Mouse (Mus musculus) spleen, postnatal 36 days (tissue): ENCODE measurements around the gene Ip6k2.

Experiments used
- DNase-seq, 2 experiments: peaks; one replicate each; pipeline ENCODE4 v3.0.0; 2022; ENCODE audit warnings: low spot score in 2 of 2, mixed read lengths in 1 of 2

Gene Ip6k2

GRCm38 (mm10) chr9:108783548-108784463 lies at the start of gene Ip6k2:
TSS of gene Ip6k2 (plus strand) at chr9:108783796.
- DNase-seq, result peak; percentile 95

- no peak for DNase-seq
Observed at GRCm38 (mm10) chr9:108734626-108735025, 49.0 kb upstream of the Ip6k2 start.

- DNase-seq, result no peak
Observed at GRCm38 (mm10) chr9:108739239-108739638, 44.4 kb upstream of the Ip6k2 start.

- no peak for DNase-seq
Observed at GRCm38 (mm10) chr9:108740062-108740461, 43.5 kb upstream of the Ip6k2 start.

- DNase-seq, result no peak
Observed at GRCm38 (mm10) chr9:108742048-108742447, 41.5 kb upstream of the Ip6k2 start.

GRCm38 (mm10) chr9:108746876-108747499 lies 36.6 kb upstream of the Ip6k2 start:
- no peak for DNase-seq

- DNase-seq, result no peak
Observed at GRCm38 (mm10) chr9:108747694-108748093, 35.9 kb upstream of the Ip6k2 start.

GRCm38 (mm10) chr9:108748600-108749183 lies 34.9 kb upstream of the Ip6k2 start:
- no peak for DNase-seq

GRCm38 (mm10) chr9:108750616-108751015 lies 33.0 kb upstream of the Ip6k2 start:
- no peak for DNase-seq

- DNase-seq, result no peak
Observed at GRCm38 (mm10) chr9:108752142-108752920, 31.3 kb upstream of the Ip6k2 start.

- DNase-seq, result peak; percentile 10 to 13
Observed at GRCm38 (mm10) chr9:108753326-108753725, 30.3 kb upstream of the Ip6k2 start.

- DNase-seq, result no peak
Observed at GRCm38 (mm10) chr9:108753976-108754375, 29.6 kb upstream of the Ip6k2 start.

- no peak for DNase-seq
Observed at GRCm38 (mm10) chr9:108754423-108754822, 29.2 kb upstream of the Ip6k2 start.

GRCm38 (mm10) chr9:108757406-108757805 lies 26.2 kb upstream of the Ip6k2 start:
- no peak for DNase-seq

GRCm38 (mm10) chr9:108759121-108759520 lies 24.5 kb upstream of the Ip6k2 start:
- DNase-seq, result no peak

- peak in 1 of 2 experiments; percentile 31 for DNase-seq
Observed at GRCm38 (mm10) chr9:108759805-108760204, 23.8 kb upstream of the Ip6k2 start.

GRCm38 (mm10) chr9:108761561-108761960 lies 22.0 kb upstream of the Ip6k2 start:
- peak; percentile 31 to 32 for DNase-seq

- DNase-seq, result no peak
Observed at GRCm38 (mm10) chr9:108764971-108765370, 18.6 kb upstream of the Ip6k2 start.

- no peak for DNase-seq
Observed at GRCm38 (mm10) chr9:108776614-108777013, 7.0 kb upstream of the Ip6k2 start.

- no peak for DNase-seq
Observed at GRCm38 (mm10) chr9:108777276-108777675, 6.3 kb upstream of the Ip6k2 start.

GRCm38 (mm10) chr9:108780959-108781358 lies 2.6 kb upstream of the Ip6k2 start:
- DNase-seq, result no peak

- DNase-seq, result no peak
Observed at GRCm38 (mm10) chr9:108781891-108782290, 1.7 kb upstream of the Ip6k2 start.
